Mouse (Mus musculus) liver, embryonic 16.5 days (tissue): ENCODE measurements at regions not wholly inside any gene's neighbourhood (a gene's known extent, or its start where the extent isn't known, plus 50 kb on each side); places are given as distances from the start of the nearest gene placed in this dataset.
"Not testable (repeated sequence)": the region's sequence is repeated elsewhere in the genome, so short reads cannot be mapped to it uniquely, and the experiment has no call there.

Experiments
- ATAC-seq: fragments of 200-750 bp; cut with Nextera tagmentation; 2 replicates; pipeline ENCODE4 v1.8.0; 2017; ENCODE audit warnings: low read depth, mild to moderate bottlenecking, moderate number of reproducible peaks, moderate library complexity
- H3K27ac ChIP-seq: fragments of 300-500 bp; sonication (generic); 2 replicates; pipeline ENCODE4 v1.5.1; 2014; ENCODE audit warnings: mild to moderate bottlenecking, low read length
- H3K27me3 ChIP-seq: fragments of 300-500 bp; sonication (generic); 2 replicates; pipeline ENCODE4 v1.6.1; 2014; ENCODE audit warnings: low read depth, low read length, mixed read lengths; ENCODE audit not compliant: control insufficient read depth, insufficient read depth
- H3K36me3 ChIP-seq: fragments of 300-500 bp; sonication (generic); 2 replicates; pipeline ENCODE4 v1.6.1; 2014; ENCODE audit warnings: mild to moderate bottlenecking; ENCODE audit not compliant: control insufficient read depth, insufficient read depth
- H3K4me1 ChIP-seq: fragments of 300-500 bp; sonication (generic); 2 replicates; pipeline ENCODE4 v1.6.1; 2014; ENCODE audit warnings: low read depth, low read length, mixed read lengths; ENCODE audit not compliant: control insufficient read depth
- H3K4me2 ChIP-seq: fragments of 300-500 bp; sonication (generic); 2 replicates; pipeline ENCODE4 v1.6.1; 2014; ENCODE audit warnings: low read depth, low read length, mixed read lengths
- H3K4me3 ChIP-seq: fragments of 300-500 bp; sonication (generic); 2 replicates; pipeline ENCODE4 v1.5.1; 2014; ENCODE audit warnings: low read depth, mild to moderate bottlenecking, low read length
- H3K9ac ChIP-seq: fragments of 300-500 bp; sonication (generic); 2 replicates; pipeline ENCODE4 v1.6.1; 2014; ENCODE audit warnings: low read depth, low read length
- H3K9me3 ChIP-seq: fragments of 300-500 bp; sonication (generic); replicated peaks from 2 replicates; pipeline ENCODE4 v1.6.1; 2016; ENCODE audit warnings: low read length; ENCODE audit not compliant: control insufficient read depth
- WGBS: fragments of 180-500 bp; shearing (Covaris S2); extraction: QIAGEN DNeasy Blood & Tissue Kit; methylation state at CpG from one replicate; pipeline ENCODE4 v1.1.7; 2014; ENCODE audit not compliant: insufficient replicate concordance; 5-methylcytosine and 5-hydroxymethylcytosine counted together

DNA sequence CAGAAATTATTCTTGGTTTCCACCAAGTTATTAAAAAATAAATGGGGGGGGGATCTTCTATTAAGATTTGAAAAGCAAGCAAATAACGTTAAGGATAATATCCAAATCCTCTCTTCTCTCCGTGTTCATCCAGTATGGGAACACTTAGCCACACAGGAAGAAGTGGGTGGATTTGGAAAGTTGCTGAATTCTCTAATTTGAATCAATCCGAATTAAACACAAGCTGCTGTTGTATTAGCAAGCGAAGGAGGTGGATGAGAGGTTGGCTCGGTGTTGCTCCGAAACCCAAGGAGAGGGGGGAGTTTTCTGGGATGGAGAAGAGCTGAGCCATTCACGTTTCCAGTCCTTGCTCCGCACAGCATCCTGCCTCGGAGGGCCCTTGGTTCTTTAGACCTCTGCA lies 97.6 kb upstream of the Lnx1 start:
- Histone ChIP-seq H3K9ac (no peak overlapping the region), H3K27me3 (no peaks in the 10 kb centered on the region), H3K27ac (no peak overlapping the region), H3K36me3 (no peaks in the 10 kb centered on the region), H3K4me3 (no peak overlapping the region), H3K4me1 (no peaks in the 10 kb centered on the region), H3K4me2 (no peak overlapping the region), H3K9me3 (no peaks in the 10 kb centered on the region)
- 72% methylated on average over 9 of the region's 9 CpGs for WGBS
- ATAC-seq: no peak

DNA sequence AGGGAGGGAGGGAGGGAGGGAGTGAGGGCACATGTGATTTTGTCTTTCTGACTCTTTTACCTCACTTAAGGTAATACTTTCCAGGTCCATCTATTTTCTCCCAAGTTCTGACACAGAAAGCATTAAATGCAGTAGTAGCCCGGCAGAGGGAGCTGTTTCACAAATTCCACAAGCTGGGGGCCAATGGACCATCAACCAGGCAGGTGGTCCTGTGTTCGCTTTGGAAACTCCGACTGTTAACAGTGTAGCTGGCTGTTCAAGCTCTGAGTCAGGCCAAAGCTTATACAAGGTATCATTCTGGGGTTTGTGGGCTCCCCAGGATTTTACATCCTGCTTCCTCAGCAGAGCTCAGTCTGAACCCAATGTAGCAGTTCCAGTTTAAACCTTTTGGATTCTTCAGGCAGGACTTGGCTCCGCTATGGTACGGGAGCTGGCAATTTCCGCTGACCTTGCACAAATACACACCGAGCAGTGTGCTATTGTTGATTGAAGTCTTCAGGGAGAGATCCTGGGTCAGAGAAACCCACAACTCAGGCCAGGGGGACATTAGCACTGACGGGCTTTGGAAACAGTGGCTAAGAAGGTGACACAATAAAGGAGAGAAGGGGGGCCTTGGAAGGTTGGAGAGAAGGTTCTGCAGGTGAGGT lies 93.8 kb upstream of the Lnx1 start:
- Histone ChIP-seq H3K9ac (no peak overlapping the region), H3K4me1 (no peaks in the 10 kb centered on the region; the same call in 1 of the 2 replicates), H3K4me2 (no peak overlapping the region), H3K27me3 (no peaks in the 10 kb centered on the region), H3K27ac (no peak overlapping the region), H3K36me3 (no peaks in the 10 kb centered on the region), H3K4me3 (no peak overlapping the region), H3K9me3 (no peaks in the 10 kb centered on the region)
- whole genome bisulfite sequencing: 40% methylated on average over 8 of the region's 8 CpGs
- ATAC-seq: no peak

GRCm38 (mm10) chr5:74794726-74795125 lies 92.0 kb upstream of the Lnx1 start:
- H3K4me1 ChIP-seq: no peaks in the 10 kb centered on the region; the same call in 1 of the 2 replicates
- H3K27me3 ChIP-seq: no peaks in the 10 kb centered on the region
- no peak overlapping the region for H3K9ac ChIP-seq
- H3K27ac ChIP-seq: no peak overlapping the region
- no peak for ATAC-seq
- no peak overlapping the region for H3K4me2 ChIP-seq
- no peaks in the 10 kb centered on the region for H3K9me3 ChIP-seq
- H3K4me3 ChIP-seq: no peak overlapping the region
- no peaks in the 10 kb centered on the region for H3K36me3 ChIP-seq
- 60% methylated on average over 4 of the region's 4 CpGs for WGBS

DNA sequence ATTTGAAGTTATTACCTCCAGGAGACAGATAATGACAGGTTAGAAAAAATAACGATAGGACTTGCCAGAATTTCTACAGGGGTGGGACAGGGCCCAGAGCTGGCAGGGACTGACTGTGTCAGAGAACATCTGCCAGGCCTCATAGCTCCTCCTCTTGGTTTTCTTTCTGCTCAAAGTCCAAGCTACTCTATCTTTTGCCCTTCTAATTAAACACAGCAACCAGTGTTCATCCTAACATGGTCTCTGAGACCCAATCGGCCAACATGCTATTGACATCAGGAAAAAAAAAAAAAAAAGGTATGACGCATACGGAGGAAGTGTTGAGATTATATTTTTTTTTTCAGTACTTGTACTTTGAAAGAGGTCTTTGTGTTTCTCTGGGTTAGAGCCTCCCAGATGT lies 90.7 kb upstream of the Lnx1 start:
- 66% methylated on average over 4 of the region's 4 CpGs for WGBS
- H3K36me3 ChIP-seq: no peaks in the 10 kb centered on the region
- H3K27me3 ChIP-seq: no peaks in the 10 kb centered on the region
- no peak overlapping the region for H3K27ac ChIP-seq
- no peaks in the 10 kb centered on the region for H3K9me3 ChIP-seq
- no peak overlapping the region for H3K4me2 ChIP-seq
- ATAC-seq: no peak
- H3K9ac ChIP-seq: no peak overlapping the region
- no peak overlapping the region for H3K4me3 ChIP-seq
- H3K4me1 ChIP-seq: no peaks in the 10 kb centered on the region; the same call in 1 of the 2 replicates

GRCm38 (mm10) chr5:74792936-74793335 lies 90.2 kb upstream of the Lnx1 start:
- H3K4me2 ChIP-seq: no peak overlapping the region
- no peak overlapping the region for H3K9ac ChIP-seq
- H3K4me1 ChIP-seq: no peaks in the 10 kb centered on the region; the same call in 1 of the 2 replicates
- no peak overlapping the region for H3K4me3 ChIP-seq
- 37% methylated on average over 8 of the region's 8 CpGs for WGBS
- no peak overlapping the region for H3K27ac ChIP-seq
- H3K27me3 ChIP-seq: no peaks in the 10 kb centered on the region
- no peak for ATAC-seq
- no peaks in the 10 kb centered on the region for H3K36me3 ChIP-seq
- H3K9me3 ChIP-seq: no peaks in the 10 kb centered on the region

DNA sequence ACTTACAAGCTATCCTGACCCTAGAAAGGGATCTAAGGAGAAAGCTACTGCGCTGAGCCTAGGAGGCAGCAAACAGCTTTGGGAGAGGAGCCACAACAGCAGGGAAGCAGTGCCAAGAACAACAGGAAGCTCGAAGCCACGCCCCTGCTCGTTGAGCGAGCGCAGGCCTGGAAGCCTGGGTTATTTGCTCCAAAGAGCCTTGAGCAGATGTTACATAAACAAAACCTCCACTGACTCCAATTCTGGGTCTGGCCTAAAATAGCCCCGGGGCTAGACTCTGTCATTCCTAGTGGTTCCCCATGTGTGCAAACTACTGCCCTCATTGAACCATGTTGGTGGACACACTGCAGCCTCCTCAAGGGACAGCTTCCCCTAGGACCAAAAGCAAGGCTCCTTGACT lies 89.6 kb upstream of the Lnx1 start:
- no peaks in the 10 kb centered on the region; the same call in 1 of the 2 replicates for H3K4me1 ChIP-seq
- 2% methylated on average over 7 of the region's 7 CpGs for WGBS
- no peak overlapping the region for H3K27ac ChIP-seq
- no peaks in the 10 kb centered on the region for H3K9me3 ChIP-seq
- H3K27me3 ChIP-seq: no peaks in the 10 kb centered on the region
- H3K36me3 ChIP-seq: no peaks in the 10 kb centered on the region
- ATAC-seq: peak; percentile 27; the same call in 1 of the 2 replicates
- H3K4me3 ChIP-seq: no peak overlapping the region
- no peak overlapping the region for H3K9ac ChIP-seq
- H3K4me2 ChIP-seq: no peak overlapping the region

DNA sequence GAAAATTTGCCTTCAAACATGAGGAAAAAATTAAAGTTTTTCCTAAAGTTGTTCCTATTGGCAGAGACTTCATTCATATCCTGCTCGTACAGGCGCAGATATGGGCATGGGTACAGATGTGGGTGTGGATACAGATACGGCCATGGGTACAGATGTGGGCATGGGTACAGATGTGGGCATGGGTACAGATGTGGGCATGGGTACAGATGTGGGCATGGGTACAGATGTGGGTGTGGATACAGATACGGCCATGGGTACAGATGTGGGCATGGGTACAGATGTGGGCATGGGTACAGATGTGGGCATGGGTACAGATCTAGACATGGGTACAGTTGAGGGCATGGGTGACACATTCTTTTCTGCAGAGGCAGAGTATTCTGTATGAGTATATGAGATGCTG lies 87.8 kb upstream of the Lnx1 start:
- H3K36me3 ChIP-seq, ATAC-seq, H3K4me1 ChIP-seq, H3K4me2 ChIP-seq, H3K9me3 ChIP-seq, H3K27me3 ChIP-seq, H3K9ac ChIP-seq, H3K27ac ChIP-seq, H3K4me3 ChIP-seq: not testable (repeated sequence)
- 78% methylated on average over 4 of the region's 4 CpGs for WGBS

GRCm38 (mm10) chr5:74783906-74784305 lies 81.2 kb upstream of the Lnx1 start:
- H3K4me3 ChIP-seq: no peak overlapping the region
- H3K36me3 ChIP-seq: no peaks in the 10 kb centered on the region
- H3K9ac ChIP-seq: no peak overlapping the region
- no peak for ATAC-seq
- no peaks in the 10 kb centered on the region for H3K4me1 ChIP-seq
- no peak overlapping the region for H3K27ac ChIP-seq
- H3K4me2 ChIP-seq: no peak overlapping the region
- no peaks in the 10 kb centered on the region for H3K9me3 ChIP-seq
- WGBS: 65% methylated on average over 9 of the region's 9 CpGs
- no peaks in the 10 kb centered on the region for H3K27me3 ChIP-seq

DNA sequence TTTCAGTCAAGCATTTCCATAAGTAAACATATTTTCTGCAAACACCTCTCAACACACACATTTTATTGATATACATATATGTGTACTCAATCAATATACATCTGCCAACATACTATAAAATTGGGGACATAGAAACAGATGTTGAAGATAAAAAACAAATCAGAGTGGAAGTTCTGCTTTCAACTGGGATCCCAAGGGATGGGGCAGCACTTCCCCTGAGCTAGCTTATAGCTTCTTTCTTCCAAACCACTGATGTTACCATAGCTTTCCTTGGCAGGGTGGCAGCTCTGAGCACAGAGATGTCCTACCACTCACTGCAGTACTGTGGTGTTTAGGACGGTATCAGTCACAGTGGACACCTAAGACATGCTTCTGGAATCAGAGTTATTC lies 75.4 kb upstream of the Lnx1 start:
- Histone ChIP-seq H3K4me1 (no peaks in the 10 kb centered on the region), H3K4me3 (no peak overlapping the region), H3K36me3 (no peaks in the 10 kb centered on the region), H3K9me3 (no peaks in the 10 kb centered on the region), H3K4me2 (no peak overlapping the region), H3K27ac (no peak overlapping the region), H3K9ac (no peak overlapping the region), H3K27me3 (no peaks in the 10 kb centered on the region)
- 63% methylated on average over 1 of the region's 1 CpGs for WGBS
- no peak for ATAC-seq
